Mouse (Mus musculus): Measurements from ENCODE around the gene Ppp2r3a. TPM values are rescaled to one million over a fixed set of nuclear protein-coding genes. Genes with fewer than 3 reads are reported as not detected.

Ppp2r3a gene
- polyA plus RNA-seq (2015; fragmentation: Nextera tagmentation; extraction: Ambion mirVana): 62.3 and 67.1 TPM in 2 replicates

- H3K4me3 ChIP-seq: peak within 1 kb of the TSS; percentile 81
- peak; percentile 91 for ATAC-seq (ENCODE audit: extremely low read depth, insufficient number of reproducible peaks, low FRiP score, low TSS enrichment)
- no peaks in the 10 kb centered on the region for H3K27me3 ChIP-seq (replicated peaks)
- no peaks in the 10 kb centered on the region for H3K36me3 ChIP-seq
- H3K4me1 ChIP-seq: peaks cover 22% of the 10 kb centered on the region
- WGBS: 1% methylated on average over 49 of the region's 50 CpGs
- no peaks in the 10 kb centered on the region for H3K9me3 ChIP-seq
- H3K27ac ChIP-seq (replicated peaks): peak within 1 kb of the TSS; percentile 98
- peak within 1 kb of the TSS; percentile 71 for H3K4me2 ChIP-seq
- H3K9ac ChIP-seq: peak within 1 kb of the TSS; percentile 94
Observed at GRCm38 (mm10) chr9:101251644-101252337, at the start of gene Ppp2r3a. Ppp2r3a (minus strand) TSS chr9:101251795.

DNA sequence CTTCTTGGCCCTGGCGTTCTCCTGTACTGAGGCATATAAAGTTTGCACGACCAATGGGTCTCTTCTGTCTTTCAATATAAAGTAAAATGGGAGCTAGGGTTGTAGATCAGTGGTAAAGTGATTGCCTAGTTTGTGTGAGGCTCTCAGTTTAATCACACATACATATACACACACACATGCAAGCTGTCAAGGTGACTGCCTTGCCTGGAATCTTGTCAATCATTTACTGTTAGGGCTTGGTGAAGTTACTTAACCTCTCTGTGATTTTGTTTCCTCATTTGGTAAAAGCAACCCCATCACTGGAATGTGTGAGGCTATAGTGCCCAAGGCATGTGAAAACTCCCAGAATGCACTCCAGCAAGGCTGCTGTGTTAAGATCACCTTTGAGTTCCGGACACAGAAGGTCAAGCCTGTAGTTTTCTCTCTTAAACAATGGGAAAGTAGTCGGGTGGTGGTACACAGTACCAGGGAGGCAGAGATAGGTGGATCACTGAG, 48.9 kb upstream of the Ppp2r3a start:
- Histone ChIP-seq H3K4me1 (no peaks in the 10 kb centered on the region), H3K9me3 (peaks cover 4% of the 10 kb centered on the region; the same call in 1 of the 2 replicates), H3K27me3 (replicated peaks) (no peaks in the 10 kb centered on the region), H3K27ac (replicated peaks) (no peak overlapping the region), H3K9ac (no peak overlapping the region), H3K4me2 (no peak overlapping the region), H3K4me3 (no peak overlapping the region), H3K36me3 (no peaks in the 10 kb centered on the region)
- 72% methylated on average over 4 of the region's 4 CpGs for WGBS
- ATAC-seq (ENCODE audit: extremely low read depth, insufficient number of reproducible peaks, low FRiP score, low TSS enrichment): no peak

- no peaks in the 10 kb centered on the region for H3K27me3 ChIP-seq (replicated peaks)
- no peaks in the 10 kb centered on the region for H3K36me3 ChIP-seq
- 72% methylated on average over 19 of the region's 19 CpGs for WGBS
- ATAC-seq (ENCODE audit: extremely low read depth, insufficient number of reproducible peaks, low FRiP score, low TSS enrichment): no peak
- H3K9me3 ChIP-seq: no peaks in the 10 kb centered on the region
- H3K4me2 ChIP-seq: no peak overlapping the region
- peaks cover 18% of the 10 kb centered on the region for H3K4me1 ChIP-seq
- no peak overlapping the region for H3K27ac ChIP-seq (replicated peaks)
- no peak overlapping the region for H3K4me3 ChIP-seq
- no peak overlapping the region for H3K9ac ChIP-seq
Observed at GRCm38 (mm10) chr9:101291676-101292660, 40.4 kb upstream of the Ppp2r3a start.

- no peaks in the 10 kb centered on the region for H3K27me3 ChIP-seq (replicated peaks)
- H3K9ac ChIP-seq: no peak overlapping the region
- no peak overlapping the region for H3K4me3 ChIP-seq
- WGBS: 75% methylated on average over 1 of the region's 1 CpGs
- no peaks in the 10 kb centered on the region for H3K36me3 ChIP-seq
- H3K9me3 ChIP-seq: no peaks in the 10 kb centered on the region
- H3K4me1 ChIP-seq: peaks cover 18% of the 10 kb centered on the region
- no peak for ATAC-seq (ENCODE audit: extremely low read depth, insufficient number of reproducible peaks, low FRiP score, low TSS enrichment)
- no peak overlapping the region for H3K27ac ChIP-seq (replicated peaks)
- H3K4me2 ChIP-seq: no peak overlapping the region
Observed at GRCm38 (mm10) chr9:101290876-101291275, 39.3 kb upstream of the Ppp2r3a start.

DNA sequence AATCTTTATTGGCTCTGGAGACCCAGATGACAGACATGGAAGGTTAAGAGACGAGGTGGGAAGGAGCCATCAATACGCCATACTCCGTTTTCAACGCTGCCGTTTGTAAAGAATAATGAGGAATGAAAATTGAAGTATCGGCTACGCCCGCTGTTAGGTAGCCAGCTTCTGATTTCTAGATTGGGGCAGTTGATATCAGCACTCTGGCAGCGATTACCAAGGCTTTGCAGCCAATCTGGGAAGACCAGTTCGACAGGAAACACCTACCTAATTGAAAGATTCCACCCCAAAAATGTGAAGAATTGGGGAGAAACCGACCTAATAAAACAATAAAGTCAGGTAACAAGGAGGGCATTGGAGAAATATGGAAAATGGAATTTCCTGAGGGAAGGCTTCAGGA, 38.2 kb upstream of the Ppp2r3a start:
- no peak overlapping the region for H3K4me3 ChIP-seq
- no peak overlapping the region for H3K4me2 ChIP-seq

DNA sequence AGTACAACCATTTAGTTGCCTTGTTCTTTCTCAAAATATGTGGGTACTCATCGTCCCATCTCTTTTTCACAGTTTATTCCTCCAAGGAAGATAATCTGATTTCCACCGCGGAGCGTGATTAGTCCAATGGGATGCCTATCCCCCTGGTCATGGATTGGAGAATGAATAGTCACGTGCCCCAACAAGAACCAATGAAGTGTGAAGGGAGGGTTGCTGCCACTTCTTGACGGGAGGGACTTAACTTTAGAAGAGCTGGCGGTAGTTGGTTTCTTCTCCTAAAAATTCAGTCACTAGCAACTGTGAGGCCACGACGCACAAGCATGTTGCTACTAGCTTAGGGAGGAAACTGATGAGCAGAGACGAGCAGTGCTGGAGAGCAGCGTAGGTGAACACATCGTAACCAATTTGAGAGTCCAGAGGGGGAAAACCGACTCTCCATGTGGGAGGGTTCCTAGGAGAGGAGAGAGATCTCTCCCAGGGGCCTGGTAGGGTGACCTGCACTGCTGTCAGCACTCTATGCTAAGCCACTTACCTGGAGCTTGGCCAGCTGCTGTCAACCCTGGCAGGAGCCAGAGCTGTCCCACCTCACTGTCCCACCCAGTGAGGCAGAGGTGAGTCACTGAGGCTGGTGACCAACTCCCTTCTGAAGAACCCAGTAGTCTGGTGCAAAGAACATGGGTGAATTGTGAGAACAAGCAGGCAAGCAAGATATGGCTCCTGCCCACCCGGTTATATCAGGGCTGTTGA, 37.5 kb upstream of the Ppp2r3a start:
- Histone ChIP-seq H3K36me3 (no peaks in the 10 kb centered on the region), H3K4me3 (no peak overlapping the region), H3K4me1 (peaks cover 18% of the 10 kb centered on the region), H3K4me2 (no peak overlapping the region), H3K9me3 (no peaks in the 10 kb centered on the region), H3K9ac (no peak overlapping the region), H3K27ac (replicated peaks) (no peak overlapping the region), H3K27me3 (replicated peaks) (no peaks in the 10 kb centered on the region)
- ATAC-seq (ENCODE audit: extremely low read depth, insufficient number of reproducible peaks, low FRiP score, low TSS enrichment): no peak
- 80% methylated on average over 14 of the region's 14 CpGs for WGBS

More for the DNA sequence above, 38.2 kb upstream of the Ppp2r3a start:
- H3K9ac ChIP-seq: no peak overlapping the region
- H3K9me3 ChIP-seq: no peaks in the 10 kb centered on the region
- no peaks in the 10 kb centered on the region for H3K36me3 ChIP-seq
- ATAC-seq (ENCODE audit: extremely low read depth, insufficient number of reproducible peaks, low FRiP score, low TSS enrichment): no peak
- no peaks in the 10 kb centered on the region for H3K27me3 ChIP-seq (replicated peaks)
- H3K4me1 ChIP-seq: peaks cover 18% of the 10 kb centered on the region
- no peak overlapping the region for H3K27ac ChIP-seq (replicated peaks)
- WGBS: 75% methylated on average over 11 of the region's 11 CpGs

DNA sequence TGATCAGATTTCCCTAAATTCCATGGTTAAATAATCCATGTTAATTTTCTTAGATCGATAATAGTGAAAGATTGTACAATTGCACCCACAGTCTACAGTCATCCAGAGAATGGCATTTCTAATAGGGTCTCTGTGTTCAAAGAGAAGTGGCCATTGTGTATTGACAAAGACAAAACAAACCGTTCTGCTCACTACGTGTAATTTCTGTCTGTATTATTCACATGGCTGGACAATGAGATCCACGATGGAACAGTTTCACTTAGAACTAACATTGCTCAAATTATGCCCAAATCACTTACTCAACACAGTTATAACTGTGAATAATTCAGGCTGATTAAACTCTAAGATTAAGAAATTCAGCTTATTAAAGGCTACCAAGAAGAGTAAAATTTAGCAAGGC, 35.2 kb upstream of the Ppp2r3a start:
- 82% methylated on average over 4 of the region's 4 CpGs for WGBS
- Histone ChIP-seq H3K9me3 (no peaks in the 10 kb centered on the region), H3K4me3 (no peak overlapping the region), H3K36me3 (no peaks in the 10 kb centered on the region), H3K9ac (no peak overlapping the region), H3K27ac (replicated peaks) (no peak overlapping the region), H3K27me3 (replicated peaks) (no peaks in the 10 kb centered on the region), H3K4me1 (peaks cover 21% of the 10 kb centered on the region), H3K4me2 (no peak overlapping the region)
- no peak for ATAC-seq (ENCODE audit: extremely low read depth, insufficient number of reproducible peaks, low FRiP score, low TSS enrichment)

DNA sequence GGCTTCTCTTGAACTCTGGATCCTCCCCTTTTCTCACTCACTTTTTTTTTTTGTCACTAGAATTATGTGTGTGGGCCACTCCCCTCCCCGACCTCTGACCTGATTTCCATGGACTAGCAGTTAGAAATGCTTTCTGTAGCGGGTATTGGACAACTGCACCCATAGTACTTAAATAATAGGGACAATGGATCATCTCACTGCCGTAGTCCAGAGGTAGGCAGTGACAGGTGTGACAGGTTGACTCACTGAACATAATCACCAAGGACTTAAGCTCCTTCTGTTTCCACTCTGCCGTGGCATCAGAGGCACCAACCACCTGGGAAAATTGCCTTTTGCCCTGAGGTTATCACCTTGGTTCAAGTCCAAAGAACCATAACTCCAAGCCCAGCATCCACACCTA, 32.5 kb upstream of the Ppp2r3a start:
- H3K4me3 ChIP-seq: no peak overlapping the region
- WGBS: 81% methylated on average over 4 of the region's 4 CpGs
- H3K9me3 ChIP-seq: no peaks in the 10 kb centered on the region
- no peak overlapping the region for H3K4me2 ChIP-seq
- no peaks in the 10 kb centered on the region for H3K36me3 ChIP-seq
- ATAC-seq (ENCODE audit: extremely low read depth, insufficient number of reproducible peaks, low FRiP score, low TSS enrichment): no peak
- no peaks in the 10 kb centered on the region for H3K27me3 ChIP-seq (replicated peaks)
- no peak overlapping the region for H3K27ac ChIP-seq (replicated peaks)
- H3K4me1 ChIP-seq: peaks cover 10% of the 10 kb centered on the region
- H3K9ac ChIP-seq: no peak overlapping the region

DNA sequence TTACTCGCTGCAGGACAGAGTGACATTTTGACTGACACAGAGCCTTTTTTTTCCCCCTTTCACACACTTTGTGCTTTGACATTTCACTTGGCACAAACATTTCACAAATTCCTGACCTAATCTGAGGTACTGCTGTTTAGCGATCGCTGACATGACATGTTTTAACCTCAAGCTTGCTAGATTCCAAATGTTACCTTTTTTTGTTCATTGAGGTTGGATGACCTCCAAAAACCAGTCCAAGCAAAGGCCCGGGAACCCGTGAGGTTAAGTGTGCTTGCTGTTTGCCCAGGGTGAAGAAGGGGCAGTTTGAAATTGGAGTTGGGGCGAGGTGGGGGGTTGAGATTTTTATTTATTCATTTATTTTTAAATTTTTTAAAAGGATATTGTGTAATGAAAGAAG, 31.1 kb upstream of the Ppp2r3a start:
- no peak overlapping the region for H3K4me2 ChIP-seq
- no peaks in the 10 kb centered on the region for H3K9me3 ChIP-seq
- H3K4me3 ChIP-seq: no peak overlapping the region
- 50% methylated on average over 6 of the region's 6 CpGs for WGBS
- H3K9ac ChIP-seq: no peak overlapping the region
- ATAC-seq (ENCODE audit: extremely low read depth, insufficient number of reproducible peaks, low FRiP score, low TSS enrichment): no peak
- H3K27ac ChIP-seq (replicated peaks): no peak overlapping the region
- no peaks in the 10 kb centered on the region for H3K36me3 ChIP-seq
- H3K27me3 ChIP-seq (replicated peaks): no peaks in the 10 kb centered on the region
- peaks cover 6% of the 10 kb centered on the region; the same call in 1 of the 2 replicates for H3K4me1 ChIP-seq

DNA sequence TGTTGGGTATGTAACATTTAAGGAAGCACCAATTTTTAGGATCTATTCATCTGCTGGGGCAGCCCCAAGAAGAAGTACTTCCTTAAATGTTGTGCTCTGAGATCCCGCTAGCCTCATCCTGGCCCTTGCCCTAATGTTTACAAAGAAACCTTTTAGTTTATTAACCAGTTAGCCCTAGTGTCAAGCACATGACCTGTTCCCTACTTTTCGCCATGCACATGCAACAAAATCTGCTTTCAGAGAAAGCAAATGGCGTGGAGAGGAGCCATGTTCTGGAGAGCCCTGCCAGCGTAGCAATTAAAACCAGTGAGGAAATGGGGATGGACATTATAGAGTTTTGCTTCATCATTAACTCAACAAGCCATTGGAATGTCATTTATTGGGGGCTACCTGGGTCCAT, 30.3 kb upstream of the Ppp2r3a start:
- H3K27me3 ChIP-seq (replicated peaks): no peaks in the 10 kb centered on the region
- WGBS: 90% methylated on average over 4 of the region's 4 CpGs
- H3K36me3 ChIP-seq: no peaks in the 10 kb centered on the region
- H3K9ac ChIP-seq: no peak overlapping the region
- no peak overlapping the region for H3K4me3 ChIP-seq
- no peaks in the 10 kb centered on the region for H3K9me3 ChIP-seq
- H3K4me2 ChIP-seq: no peak overlapping the region
- H3K27ac ChIP-seq (replicated peaks): no peak overlapping the region
- peaks cover 6% of the 10 kb centered on the region; the same call in 1 of the 2 replicates for H3K4me1 ChIP-seq
- no peak for ATAC-seq (ENCODE audit: extremely low read depth, insufficient number of reproducible peaks, low FRiP score, low TSS enrichment)

DNA sequence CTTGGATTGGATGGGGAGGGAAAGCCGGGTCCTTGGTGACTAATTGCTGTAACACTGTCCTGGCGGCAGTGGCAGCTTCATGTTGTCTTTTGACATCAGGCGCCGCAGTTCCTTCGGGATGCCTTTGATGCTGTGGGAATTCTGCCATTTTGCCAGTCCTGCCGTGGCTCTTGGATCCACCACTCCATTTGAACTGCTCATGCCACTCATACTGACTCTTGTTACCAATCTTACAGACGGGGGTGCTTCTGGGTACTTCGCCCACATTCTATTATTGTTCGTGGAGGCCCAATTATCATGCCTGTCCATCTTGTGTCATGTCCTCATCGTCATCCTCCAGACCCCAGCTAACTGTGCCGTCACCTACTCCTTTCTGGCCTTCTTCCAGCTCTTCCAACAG, 29.7 kb upstream of the Ppp2r3a start:
- Histone ChIP-seq H3K9ac (no peak overlapping the region), H3K27ac (replicated peaks) (no peak overlapping the region), H3K27me3 (replicated peaks) (no peaks in the 10 kb centered on the region), H3K4me1 (peaks cover 6% of the 10 kb centered on the region; the same call in 1 of the 2 replicates), H3K4me2 (no peak overlapping the region), H3K9me3 (no peaks in the 10 kb centered on the region), H3K4me3 (no peak overlapping the region), H3K36me3 (no peaks in the 10 kb centered on the region)
- no peak for ATAC-seq (ENCODE audit: extremely low read depth, insufficient number of reproducible peaks, low FRiP score, low TSS enrichment)
- WGBS: 91% methylated on average over 11 of the region's 11 CpGs

Measured in heart, embryonic 13.5 days (tissue).